Mouse (Mus musculus) spleen, postnatal 36 days (tissue): Measurements from ENCODE around the gene Gm11639.

Experiments
- DNase-seq, 2 experiments: peaks; one replicate each; pipeline ENCODE4 v3.0.0; 2022; ENCODE audit warnings: low spot score in 2 of 2, mixed read lengths in 1 of 2

The Gm11639 gene

GRCm38 (mm10) chr11:104685548-104685947, at the start of gene Gm11639:
Gene Gm11639 (plus strand): TSS chr11:104685707.
- DNase-seq = no peak

GRCm38 (mm10) chr11:104637010-104637409, 48.5 kb upstream of the Gm11639 start:
- DNase-seq = peak; percentile 89 to 93

- DNase-seq = no peak
Measured at GRCm38 (mm10) chr11:104638006-104638405, 47.5 kb upstream of the Gm11639 start.

DNA sequence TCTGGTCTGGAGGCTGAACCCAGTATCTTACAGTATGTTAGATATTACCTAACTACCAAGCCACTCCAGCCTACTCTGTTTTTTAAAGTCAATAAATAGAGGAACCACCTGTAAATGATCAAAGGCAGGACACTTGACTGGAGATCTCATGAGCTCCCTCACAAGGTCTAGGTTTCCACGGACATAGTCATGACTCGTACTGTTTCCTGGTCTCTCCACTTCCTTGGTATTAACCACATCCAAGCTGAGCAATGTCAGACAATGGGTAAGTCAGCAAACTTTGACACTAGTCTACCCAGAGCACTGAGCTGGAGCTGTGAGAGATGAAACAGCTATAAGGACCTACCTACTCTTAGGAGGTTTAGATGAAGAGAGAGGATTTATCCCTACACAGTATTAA, 46.6 kb upstream of the Gm11639 start:
- no peak for DNase-seq

DNA sequence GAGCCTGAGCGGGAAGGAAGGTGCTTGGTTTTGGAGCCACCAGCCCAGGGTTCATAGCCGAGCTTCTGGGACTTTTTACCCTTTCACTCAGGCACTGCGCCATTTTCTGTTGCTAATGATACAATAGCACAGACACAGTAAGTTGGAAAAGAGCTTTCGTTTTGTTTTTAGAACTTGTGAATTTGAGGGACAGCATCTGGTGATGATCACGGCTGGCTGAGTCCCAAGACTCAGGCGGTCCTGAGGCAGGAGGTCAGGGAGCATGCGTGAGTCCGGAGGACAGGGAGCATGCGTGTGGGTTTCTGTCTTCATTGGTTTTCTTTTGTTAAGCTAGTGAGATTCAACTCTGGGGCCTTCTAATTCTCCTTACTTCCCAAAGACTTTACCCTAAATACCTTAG, 45.9 kb upstream of the Gm11639 start:
- DNase-seq = no peak

GRCm38 (mm10) chr11:104640894-104641293, 44.6 kb upstream of the Gm11639 start:
- DNase-seq = no peak

DNA sequence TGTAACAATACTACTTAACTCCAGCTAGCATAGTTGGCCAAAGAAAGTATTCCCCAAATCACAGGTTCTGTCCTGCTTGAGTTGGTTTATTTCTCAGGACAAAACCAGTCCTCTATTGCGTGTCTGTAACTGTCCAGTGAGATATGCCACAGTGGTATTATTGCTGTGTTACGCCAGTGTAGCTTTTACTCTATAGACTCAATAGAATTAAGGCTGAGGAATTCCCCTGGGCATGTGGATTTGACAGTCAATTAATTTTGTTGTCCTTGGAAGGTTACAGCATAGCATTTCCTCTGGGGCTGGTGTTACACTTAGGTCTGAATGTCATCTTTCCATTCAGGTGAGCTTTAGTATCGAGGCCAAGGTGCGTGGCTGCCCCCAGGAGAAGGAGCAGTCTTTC, 42.3 kb upstream of the Gm11639 start:
- DNase-seq = no peak

DNA sequence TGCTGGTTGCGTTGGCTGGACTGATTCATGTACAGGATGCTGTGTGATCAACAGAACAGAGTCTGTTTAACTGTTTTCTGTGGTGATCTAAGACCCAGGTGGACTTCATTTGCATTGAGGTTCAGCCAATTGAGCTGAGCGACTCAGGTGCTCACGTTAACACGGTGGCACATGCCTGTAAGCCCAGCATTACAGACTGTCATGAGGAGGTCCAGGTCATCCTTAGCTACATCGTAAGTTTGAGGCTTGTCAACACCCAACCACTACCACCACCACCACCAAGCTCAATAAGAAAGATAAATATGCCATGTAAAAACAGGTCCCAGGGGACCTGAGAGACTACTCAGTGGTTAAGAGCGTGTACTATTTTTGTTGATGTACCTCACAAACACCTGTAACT, 40.1 kb upstream of the Gm11639 start:
- DNase-seq = no peak

DNA sequence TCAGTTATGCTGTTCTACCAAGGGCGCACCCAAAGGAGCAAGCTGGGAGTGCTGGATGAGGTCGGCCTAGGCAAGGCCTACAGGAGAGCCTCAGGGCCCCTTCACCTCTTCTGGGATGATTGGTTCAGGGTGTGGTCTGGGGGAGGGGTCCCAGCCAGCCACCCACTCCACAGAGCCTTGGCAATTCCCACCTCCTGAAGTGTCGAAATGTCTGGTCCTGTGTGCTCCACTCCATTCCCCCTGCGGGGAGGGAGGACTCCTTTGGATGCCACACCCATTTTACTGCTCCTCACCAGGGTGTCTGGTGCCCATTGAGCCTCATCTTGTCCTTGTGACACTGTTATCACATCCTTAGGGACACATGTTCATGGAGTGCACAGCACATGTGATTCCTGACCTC, 39.3 kb upstream of the Gm11639 start:
- no peak for DNase-seq

- peak in 1 of 2 experiments; percentile 34 for DNase-seq
Measured at GRCm38 (mm10) chr11:104646611-104647010, 38.9 kb upstream of the Gm11639 start.

DNA sequence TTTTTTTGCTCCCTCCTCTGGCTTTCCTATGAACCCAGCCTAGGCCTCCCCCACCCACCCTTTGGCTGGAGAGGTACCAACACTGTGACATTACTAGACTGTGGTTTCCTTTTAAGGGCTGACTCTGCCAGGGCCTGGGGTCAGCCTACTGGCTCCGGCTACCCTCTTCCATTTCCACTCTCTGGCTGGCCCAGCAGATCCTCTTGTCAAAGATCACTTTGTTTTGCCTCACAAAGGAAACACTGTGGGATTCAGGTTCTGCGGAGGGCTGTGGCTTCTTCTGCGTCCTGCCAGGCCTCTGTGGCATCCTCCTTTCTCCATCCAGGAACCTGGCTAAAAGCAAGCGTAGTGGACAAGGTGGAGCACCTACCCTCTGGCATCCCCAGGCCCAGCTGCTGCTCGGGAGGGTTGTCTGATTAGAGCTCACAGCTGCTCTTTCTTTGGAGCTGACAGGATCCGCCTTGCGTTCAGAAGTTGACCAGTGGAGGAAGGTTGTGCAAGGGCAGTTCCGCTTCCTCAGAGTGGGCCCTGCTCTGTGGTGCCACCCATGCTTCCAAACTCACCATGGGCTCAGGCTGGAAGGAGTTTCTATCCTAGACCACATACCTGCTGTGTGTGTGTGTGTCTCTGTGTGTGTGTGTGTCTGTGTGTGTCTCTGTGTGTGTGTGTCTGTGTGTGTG, 38.2 kb upstream of the Gm11639 start:
- no peak for DNase-seq

DNA sequence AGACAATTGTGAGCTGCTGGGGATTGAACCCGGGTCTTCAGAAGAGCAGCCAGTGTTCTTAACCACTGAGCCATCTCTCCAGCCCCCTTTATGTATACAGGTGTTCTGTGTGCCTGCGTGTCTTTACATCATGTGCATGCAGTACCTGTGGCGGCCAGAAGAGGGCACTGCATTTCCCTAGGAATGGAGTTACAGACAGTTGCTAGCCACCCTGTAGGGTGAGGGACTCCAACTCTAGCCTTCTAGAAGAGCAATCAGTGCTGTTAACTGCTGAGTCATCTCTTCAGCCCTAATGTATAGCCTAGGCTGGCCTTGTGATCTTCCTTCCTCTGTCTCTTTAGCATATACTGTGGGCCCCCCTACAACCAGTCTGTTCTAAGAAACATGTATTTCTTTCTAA, 36.9 kb upstream of the Gm11639 start:
- peak; percentile 46 to 50 for DNase-seq

DNA sequence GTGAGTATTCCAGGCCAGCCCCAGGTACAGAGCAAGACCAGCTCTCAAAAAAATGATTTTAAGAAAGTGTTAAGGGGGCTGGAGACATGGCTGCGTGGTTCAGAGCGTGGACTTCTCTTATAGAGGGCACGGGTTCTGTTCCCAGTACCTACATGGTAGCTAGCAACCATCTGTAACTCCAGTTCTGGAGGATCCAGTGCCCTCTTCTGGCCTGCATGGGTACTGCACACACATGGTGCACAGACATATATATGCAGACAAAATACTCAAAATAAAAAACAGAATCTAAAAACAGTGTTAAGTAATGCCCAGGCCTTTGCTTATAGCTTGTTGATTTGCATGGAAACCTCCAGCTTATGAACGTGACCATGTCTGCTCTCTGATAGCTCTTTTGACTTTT, 24.9 kb upstream of the Gm11639 start:
- no peak for DNase-seq

DNA sequence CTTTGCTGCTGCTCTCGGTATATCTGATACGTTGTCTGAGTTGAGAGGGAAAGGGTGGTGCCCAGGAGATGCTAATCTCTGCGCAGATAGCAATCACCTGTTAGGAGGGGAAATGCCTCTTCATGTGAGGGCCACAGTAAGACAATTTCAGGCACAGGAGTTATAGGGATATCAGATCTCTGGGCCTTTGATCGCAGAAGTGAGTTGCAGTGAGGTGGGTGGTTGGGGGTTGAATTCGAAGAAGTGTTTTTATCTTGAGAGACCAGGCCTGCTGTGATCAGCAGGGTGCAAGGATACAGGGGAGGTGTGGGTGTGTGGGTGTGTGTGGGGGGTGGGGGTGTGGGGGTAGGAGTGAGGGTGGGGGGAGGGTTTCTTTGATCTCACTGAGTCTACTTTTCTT, 24.4 kb upstream of the Gm11639 start:
- DNase-seq = peak; percentile 46 to 48

- no peak for DNase-seq
Measured at GRCm38 (mm10) chr11:104661531-104662205, 23.8 kb upstream of the Gm11639 start.

GRCm38 (mm10) chr11:104662573-104662972, 22.9 kb upstream of the Gm11639 start:
- no peak for DNase-seq

GRCm38 (mm10) chr11:104663241-104663877, 22.1 kb upstream of the Gm11639 start:
- no peak for DNase-seq

DNA sequence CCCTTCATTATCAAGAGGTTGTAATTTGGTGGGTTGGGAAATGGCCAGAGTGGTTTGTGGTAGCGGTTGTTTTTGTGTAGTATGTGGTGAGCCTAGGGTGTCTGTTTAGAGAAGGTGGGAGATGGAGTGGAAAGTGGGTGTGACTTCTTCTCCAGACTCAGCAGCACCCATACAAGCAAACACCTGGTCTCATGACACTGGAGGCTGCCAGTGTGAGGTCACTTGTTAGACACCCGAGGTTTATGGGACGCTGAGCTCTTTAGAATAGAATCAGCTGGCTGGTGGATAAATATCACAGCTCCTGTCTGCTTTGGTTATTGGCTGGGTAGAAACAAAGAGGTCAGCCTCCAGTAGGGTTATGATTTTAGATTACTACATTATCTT, 21.6 kb upstream of the Gm11639 start:
- no peak for DNase-seq

- no peak for DNase-seq
Measured at GRCm38 (mm10) chr11:104664441-104664840, 21.1 kb upstream of the Gm11639 start.

- DNase-seq = no peak
Measured at GRCm38 (mm10) chr11:104667399-104667798, 18.1 kb upstream of the Gm11639 start.

GRCm38 (mm10) chr11:104673412-104673811, 12.1 kb upstream of the Gm11639 start:
- no peak for DNase-seq

DNA sequence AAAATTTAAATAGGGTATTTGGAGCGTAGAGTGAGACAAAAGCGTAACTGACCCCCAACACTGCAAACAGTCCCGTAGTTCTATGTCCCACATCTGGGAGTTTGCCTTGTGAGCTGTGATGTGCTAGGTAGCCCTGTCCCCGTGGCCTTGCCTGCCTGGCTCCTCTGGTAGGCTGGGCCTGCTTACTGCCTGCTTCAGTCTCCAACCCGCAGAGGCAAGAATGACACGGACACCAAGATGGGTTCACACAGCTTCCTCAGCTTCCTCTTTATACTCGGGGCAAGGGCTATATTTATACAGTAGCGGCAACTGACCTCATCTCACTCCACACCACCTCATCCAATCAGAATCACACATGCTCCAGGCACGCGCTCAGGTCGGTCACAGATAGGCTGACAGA, 10.7 kb upstream of the Gm11639 start:
- no peak for DNase-seq

DNA sequence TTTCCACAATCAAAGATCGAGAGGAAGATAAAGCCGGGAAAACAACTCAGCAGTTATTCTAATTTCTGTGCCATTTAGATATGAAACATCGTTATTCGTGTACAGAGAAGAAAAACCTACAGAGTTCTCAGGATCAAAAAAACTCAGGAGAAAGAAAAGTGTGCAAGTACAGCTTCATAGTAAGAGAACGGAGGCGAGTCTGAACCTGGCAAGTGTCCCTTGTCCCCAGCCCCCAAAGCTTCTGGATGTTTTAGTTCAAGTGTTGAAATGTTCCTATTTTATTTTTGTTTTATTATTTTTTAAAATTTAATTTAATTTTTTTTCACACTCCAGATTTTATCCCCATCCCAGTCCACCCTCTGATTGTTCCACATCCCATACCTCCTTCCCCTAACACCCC, 7.7 kb downstream of the Gm11639 start:
- DNase-seq = no peak
